Mouse (Mus musculus): ENCODE results near the gene Defb45. TPM values are rescaled to one million over a fixed set of nuclear protein-coding genes. Genes with fewer than 3 reads are reported as not detected.
A peak's percentile ranks its signal among the peaks of the same experiment; 100 is the strongest.

Defb45 gene
- not detected in 2 replicates for polyA plus RNA-seq (2014; fragmentation: Nextera tagmentation; extraction: Ambion mirVana)

DNA sequence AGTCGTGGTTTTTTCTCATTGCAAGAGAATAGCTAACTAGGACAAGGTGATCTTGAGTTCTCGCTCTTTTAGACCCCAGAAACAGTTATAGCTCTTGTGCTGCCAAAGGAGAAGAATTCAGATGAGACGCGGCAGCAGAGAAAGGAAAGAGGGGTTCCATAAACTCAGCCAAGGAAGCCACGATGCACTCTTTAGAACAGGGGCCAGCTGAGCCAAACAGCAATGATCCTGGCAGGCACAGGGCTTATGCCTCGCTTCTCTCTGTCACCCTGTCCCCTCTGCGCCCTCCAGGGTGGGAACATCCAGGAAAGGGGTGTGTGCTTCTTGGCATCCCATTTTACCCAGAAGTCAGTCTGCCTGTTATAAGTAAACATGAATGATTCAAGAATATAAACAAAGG is at the start of gene Defb45:
Defb45 (minus strand) TSS at position 101 of the 400 bp plus-strand sequence.
- H3K27ac ChIP-seq (ENCODE audit: low read depth, low read length) = no peak within 1 kb of the TSS
- 70% methylated on average over 7 of the region's 7 CpGs for WGBS
- H3K4me1 ChIP-seq (ENCODE audit: control insufficient read depth, insufficient read depth, low read length) = no peaks in the 10 kb centered on the region
- H3K36me3 ChIP-seq (ENCODE audit: control insufficient read depth, insufficient read depth, low read length) = no peaks in the 10 kb centered on the region
- H3K9me3 ChIP-seq (replicated peaks; ENCODE audit: control insufficient read depth, low read length) = no peaks in the 10 kb centered on the region
- no peaks in the 10 kb centered on the region for H3K27me3 ChIP-seq (replicated peaks; ENCODE audit: control insufficient read depth, insufficient read depth, low read length)
- H3K4me3 ChIP-seq (ENCODE audit: low read depth, low read length) = no peak within 1 kb of the TSS
- no peak within 1 kb of the TSS for H3K9ac ChIP-seq (ENCODE audit: low read length)
- ATAC-seq (no peak), DNase-seq (ENCODE audit: low spot score) (no peak)
- no peak within 1 kb of the TSS for H3K4me2 ChIP-seq (ENCODE audit: low read length)

- Histone ChIP-seq H3K4me3 (ENCODE audit: low read depth, low read length) (no peak overlapping the region), H3K4me2 (ENCODE audit: low read length) (no peak overlapping the region), H3K27me3 (replicated peaks; ENCODE audit: control insufficient read depth, insufficient read depth, low read length) (no peaks in the 10 kb centered on the region), H3K27ac (ENCODE audit: low read depth, low read length) (no peak overlapping the region), H3K9ac (ENCODE audit: low read length) (no peak overlapping the region), H3K9me3 (replicated peaks; ENCODE audit: control insufficient read depth, low read length) (no peaks in the 10 kb centered on the region), H3K4me1 (ENCODE audit: control insufficient read depth, insufficient read depth, low read length) (peaks cover 4% of the 10 kb centered on the region; the same call in 1 of the 2 replicates), H3K36me3 (ENCODE audit: control insufficient read depth, insufficient read depth, low read length) (no peaks in the 10 kb centered on the region)
- ATAC-seq (peak; percentile 34; the same call in 1 of the 2 replicates), DNase-seq (ENCODE audit: low spot score) (peak; percentile 17)
- 19% methylated on average over 11 of the region's 11 CpGs for WGBS
Measured at GRCm38 (mm10) chr2:152639406-152640113, 40.4 kb upstream of the Defb45 start.

- Histone ChIP-seq H3K27ac (ENCODE audit: low read depth, low read length) (no peak overlapping the region), H3K27me3 (replicated peaks; ENCODE audit: control insufficient read depth, insufficient read depth, low read length) (no peaks in the 10 kb centered on the region), H3K9ac (ENCODE audit: low read length) (no peak overlapping the region), H3K4me2 (ENCODE audit: low read length) (no peak overlapping the region), H3K4me1 (ENCODE audit: control insufficient read depth, insufficient read depth, low read length) (peaks cover 4% of the 10 kb centered on the region; the same call in 1 of the 2 replicates), H3K9me3 (replicated peaks; ENCODE audit: control insufficient read depth, low read length) (no peaks in the 10 kb centered on the region), H3K4me3 (ENCODE audit: low read depth, low read length) (no peak overlapping the region), H3K36me3 (ENCODE audit: control insufficient read depth, insufficient read depth, low read length) (no peaks in the 10 kb centered on the region)
- DNase-seq (ENCODE audit: low spot score) (no peak), ATAC-seq (no peak)
- 59% methylated on average over 6 of the region's 6 CpGs for WGBS
Measured at GRCm38 (mm10) chr2:152638865-152639264, 39.7 kb upstream of the Defb45 start.

- no peaks in the 10 kb centered on the region for H3K9me3 ChIP-seq (replicated peaks; ENCODE audit: control insufficient read depth, low read length)
- no peak overlapping the region for H3K9ac ChIP-seq (ENCODE audit: low read length)
- H3K36me3 ChIP-seq (ENCODE audit: control insufficient read depth, insufficient read depth, low read length) = no peaks in the 10 kb centered on the region
- WGBS = 91% methylated on average over 4 of the region's 4 CpGs
- H3K4me1 ChIP-seq (ENCODE audit: control insufficient read depth, insufficient read depth, low read length) = peaks cover 4% of the 10 kb centered on the region; the same call in 1 of the 2 replicates
- no peak overlapping the region for H3K4me2 ChIP-seq (ENCODE audit: low read length)
- no peak overlapping the region for H3K27ac ChIP-seq (ENCODE audit: low read depth, low read length)
- H3K4me3 ChIP-seq (ENCODE audit: low read depth, low read length) = no peak overlapping the region
- ATAC-seq (no peak), DNase-seq (ENCODE audit: low spot score) (no peak)
- H3K27me3 ChIP-seq (replicated peaks; ENCODE audit: control insufficient read depth, insufficient read depth, low read length) = no peaks in the 10 kb centered on the region
Measured at GRCm38 (mm10) chr2:152637381-152637780, 38.2 kb upstream of the Defb45 start.

DNA sequence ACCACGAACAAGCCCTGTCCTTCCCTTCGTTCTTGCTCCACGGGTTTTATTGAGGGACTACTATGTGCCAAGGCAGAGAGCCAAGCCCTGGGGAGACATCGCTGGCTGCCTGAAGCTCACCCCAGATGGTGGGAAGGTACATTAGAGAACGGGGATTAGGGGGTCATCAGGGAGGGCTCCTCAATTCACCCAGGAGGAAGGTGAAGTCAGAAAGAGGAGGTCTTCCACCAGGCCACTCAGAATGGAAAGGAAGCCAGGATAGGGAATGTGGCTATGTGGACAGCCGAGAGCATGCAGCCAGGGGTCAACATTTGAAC is 37.8 kb upstream of the Defb45 start:
- no peak overlapping the region for H3K4me2 ChIP-seq (ENCODE audit: low read length)
- H3K27me3 ChIP-seq (replicated peaks; ENCODE audit: control insufficient read depth, insufficient read depth, low read length) = no peaks in the 10 kb centered on the region
- ATAC-seq (no peak), DNase-seq (ENCODE audit: low spot score) (no peak)
- H3K4me1 ChIP-seq (ENCODE audit: control insufficient read depth, insufficient read depth, low read length) = peaks cover 4% of the 10 kb centered on the region; the same call in 1 of the 2 replicates
- H3K9ac ChIP-seq (ENCODE audit: low read length) = no peak overlapping the region
- H3K9me3 ChIP-seq (replicated peaks; ENCODE audit: control insufficient read depth, low read length) = no peaks in the 10 kb centered on the region
- H3K4me3 ChIP-seq (ENCODE audit: low read depth, low read length) = no peak overlapping the region
- H3K36me3 ChIP-seq (ENCODE audit: control insufficient read depth, insufficient read depth, low read length) = no peaks in the 10 kb centered on the region
- WGBS = 95% methylated on average over 6 of the region's 6 CpGs
- H3K27ac ChIP-seq (ENCODE audit: low read depth, low read length) = no peak overlapping the region

DNA sequence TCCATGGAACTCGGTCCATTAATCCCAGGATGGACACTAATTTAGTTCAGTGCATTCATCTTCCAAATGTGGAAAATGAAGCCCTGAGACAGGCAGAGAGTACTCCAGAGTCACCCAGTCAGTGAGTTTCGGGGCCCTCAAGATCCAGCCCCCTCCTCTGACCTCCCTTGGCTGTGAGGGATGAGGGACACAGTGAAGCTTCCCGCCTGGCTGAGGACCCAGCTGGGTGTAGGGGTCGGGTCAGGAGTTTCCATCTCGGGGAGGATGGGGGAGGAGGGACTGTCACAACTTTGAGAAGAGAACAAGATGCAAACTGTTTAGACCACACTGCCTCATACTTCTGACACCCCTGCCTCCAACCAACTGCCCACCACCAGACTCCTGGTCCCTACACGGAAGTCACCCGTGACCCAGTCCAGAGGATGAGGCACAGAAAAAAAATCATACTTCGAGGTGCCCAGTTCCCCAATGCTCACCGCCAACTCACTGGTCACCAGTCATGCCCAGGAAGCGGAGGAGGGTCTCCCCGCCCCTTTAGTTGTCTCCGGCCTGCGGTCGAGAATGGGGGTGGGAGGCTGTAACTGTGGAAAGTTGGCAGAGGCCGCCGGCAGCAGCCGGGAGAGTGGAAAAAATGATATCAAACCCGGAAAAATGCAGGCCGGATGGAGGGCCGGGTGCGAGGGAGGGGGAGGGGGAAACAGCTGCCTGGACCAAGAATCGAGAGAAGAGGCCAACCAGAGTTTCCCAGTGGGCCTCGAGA is 37.2 kb upstream of the Defb45 start:
- no peaks in the 10 kb centered on the region for H3K27me3 ChIP-seq (replicated peaks; ENCODE audit: control insufficient read depth, insufficient read depth, low read length)
- H3K27ac ChIP-seq (ENCODE audit: low read depth, low read length) = no peak overlapping the region
- ATAC-seq (no peak), DNase-seq (ENCODE audit: low spot score) (no peak)
- 80% methylated on average over 23 of the region's 23 CpGs for WGBS
- H3K4me2 ChIP-seq (ENCODE audit: low read length) = no peak overlapping the region
- no peak overlapping the region for H3K4me3 ChIP-seq (ENCODE audit: low read depth, low read length)
- H3K4me1 ChIP-seq (ENCODE audit: control insufficient read depth, insufficient read depth, low read length) = peaks cover 4% of the 10 kb centered on the region; the same call in 1 of the 2 replicates
- H3K9me3 ChIP-seq (replicated peaks; ENCODE audit: control insufficient read depth, low read length) = no peaks in the 10 kb centered on the region
- no peak overlapping the region for H3K9ac ChIP-seq (ENCODE audit: low read length)
- no peaks in the 10 kb centered on the region for H3K36me3 ChIP-seq (ENCODE audit: control insufficient read depth, insufficient read depth, low read length)

DNA sequence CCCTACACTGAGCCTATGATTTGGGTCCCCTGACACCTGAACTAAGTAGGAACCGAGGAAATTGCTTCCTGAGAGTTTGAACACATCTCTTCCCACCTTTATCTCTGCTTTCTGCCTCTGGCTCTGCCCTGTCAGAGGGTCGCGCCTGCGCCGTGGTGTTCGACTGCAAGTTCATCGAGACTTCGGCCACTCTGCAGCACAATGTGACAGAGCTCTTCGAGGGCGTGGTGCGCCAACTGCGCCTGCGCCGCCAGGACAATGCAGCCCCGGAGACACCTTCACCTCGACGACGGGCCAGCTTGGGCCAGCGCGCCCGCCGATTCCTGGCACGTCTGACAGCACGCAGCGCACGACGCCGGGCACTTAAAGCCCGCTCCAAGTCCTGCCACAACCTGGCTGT is 35.1 kb upstream of the Defb45 start:
- no peak overlapping the region for H3K9ac ChIP-seq (ENCODE audit: low read length)
- DNase-seq (ENCODE audit: low spot score) (no peak), ATAC-seq (no peak)
- no peak overlapping the region for H3K4me3 ChIP-seq (ENCODE audit: low read depth, low read length)
- H3K36me3 ChIP-seq (ENCODE audit: control insufficient read depth, insufficient read depth, low read length) = no peaks in the 10 kb centered on the region
- H3K27ac ChIP-seq (ENCODE audit: low read depth, low read length) = no peak overlapping the region
- no peak overlapping the region for H3K4me2 ChIP-seq (ENCODE audit: low read length)
- H3K4me1 ChIP-seq (ENCODE audit: control insufficient read depth, insufficient read depth, low read length) = no peaks in the 10 kb centered on the region
- H3K9me3 ChIP-seq (replicated peaks; ENCODE audit: control insufficient read depth, low read length) = no peaks in the 10 kb centered on the region
- 83% methylated on average over 29 of the region's 29 CpGs for WGBS
- no peaks in the 10 kb centered on the region for H3K27me3 ChIP-seq (replicated peaks; ENCODE audit: control insufficient read depth, insufficient read depth, low read length)

GRCm38 (mm10) chr2:152633334-152633733 is 34.1 kb upstream of the Defb45 start:
- no peak overlapping the region for H3K9ac ChIP-seq (ENCODE audit: low read length)
- no peak for ATAC-seq

GRCm38 (mm10) chr2:152629904-152630303 is 30.7 kb upstream of the Defb45 start:
- Histone ChIP-seq H3K36me3 (ENCODE audit: control insufficient read depth, insufficient read depth, low read length) (no peaks in the 10 kb centered on the region), H3K27ac (ENCODE audit: low read depth, low read length) (no peak overlapping the region), H3K9ac (ENCODE audit: low read length) (no peak overlapping the region), H3K4me2 (ENCODE audit: low read length) (no peak overlapping the region), H3K9me3 (replicated peaks; ENCODE audit: control insufficient read depth, low read length) (no peaks in the 10 kb centered on the region), H3K4me3 (ENCODE audit: low read depth, low read length) (no peak overlapping the region), H3K4me1 (ENCODE audit: control insufficient read depth, insufficient read depth, low read length) (peaks cover 5% of the 10 kb centered on the region; the same call in 1 of the 2 replicates), H3K27me3 (replicated peaks; ENCODE audit: control insufficient read depth, insufficient read depth, low read length) (peaks cover 31% of the 10 kb centered on the region)
- WGBS = 83% methylated on average over 6 of the region's 6 CpGs
- ATAC-seq (no peak), DNase-seq (ENCODE audit: low spot score) (no peak)

More at GRCm38 (mm10) chr2:152633334-152633733, 34.1 kb upstream of the Defb45 start:
- Histone ChIP-seq H3K27ac (ENCODE audit: low read depth, low read length) (no peak overlapping the region), H3K4me1 (ENCODE audit: control insufficient read depth, insufficient read depth, low read length) (no peaks in the 10 kb centered on the region), H3K4me3 (ENCODE audit: low read depth, low read length) (no peak overlapping the region), H3K4me2 (ENCODE audit: low read length) (peak overlapping the region; percentile 28; the same call in 1 of the 2 replicates), H3K36me3 (ENCODE audit: control insufficient read depth, insufficient read depth, low read length) (no peaks in the 10 kb centered on the region), H3K9me3 (replicated peaks; ENCODE audit: control insufficient read depth, low read length) (no peaks in the 10 kb centered on the region), H3K27me3 (replicated peaks; ENCODE audit: control insufficient read depth, insufficient read depth, low read length) (peaks cover 6% of the 10 kb centered on the region)
- WGBS = 59% methylated on average over 17 of the region's 17 CpGs
- peak; percentile 47 for DNase-seq (ENCODE audit: low spot score)

Measured in forebrain, embryonic 14.5 days (tissue).